Mouse (Mus musculus) MEL (cell line): ENCODE data around the gene Rbfox2. TPM values are rescaled to one million over a fixed set of nuclear protein-coding genes. Genes with fewer than 3 reads are reported as not detected.

Experiments
- DNase-seq: peaks from one replicate; pipeline ENCODE4 v3.0.0; 2011; ENCODE audit warnings: low read depth, low spot score
- H3K27ac ChIP-seq: 2 replicates; pipeline ENCODE4 v1.5.1; 2012; ENCODE audit warnings: low read depth, mild to moderate bottlenecking, control low read depth, low read length, moderate library complexity; ENCODE audit not compliant: control insufficient read depth
- H3K27me3 ChIP-seq, 2 experiments: fragments of 150-350 bp in 1 of 2; sonication (generic) in 1 of 2; 2 replicates each; pipeline ENCODE4 v1.6.1; 2012; ENCODE audit warnings: low read length in 2 of 2, mild to moderate bottlenecking in 2 of 2, improper control_type of control experiment in 1 of 2, moderate library complexity in 1 of 2; ENCODE audit not compliant: insufficient read depth in 2 of 2, control insufficient read depth in 1 of 2
- H3K36me3 ChIP-seq, 2 experiments: 2 replicates each; pipeline ENCODE4 v1.6.1; 2012 to 2014; ENCODE audit warnings: low read length in 2 of 2, improper control_type of control experiment in 1 of 2, inconsistent platforms in 1 of 2, mild to moderate bottlenecking in 1 of 2; ENCODE audit not compliant: insufficient read depth in 2 of 2, control insufficient read depth in 1 of 2
- H3K4me1 ChIP-seq, 2 experiments: fragments of 150-350 bp in 1 of 2; sonication (generic) in 1 of 2; 2 replicates each; pipeline ENCODE4 v1.6.1; 2012; ENCODE audit warnings: low read length in 2 of 2, improper control_type of control experiment in 1 of 2, mild to moderate bottlenecking in 1 of 2; ENCODE audit not compliant: insufficient read depth in 2 of 2, control insufficient read depth in 1 of 2
- H3K4me3 ChIP-seq, 2 experiments: fragments of 150-350 bp in 1 of 2; sonication (generic) in 1 of 2; 2 replicates each; pipeline ENCODE4 v1.5.1; 2012; ENCODE audit warnings: low read depth in 2 of 2, low read length in 2 of 2, mild to moderate bottlenecking in 2 of 2, moderate library complexity in 2 of 2, control low read depth in 1 of 2, improper control_type of control experiment in 1 of 2; ENCODE audit not compliant: control insufficient read depth in 1 of 2, insufficient read depth in 1 of 2
- H3K79me2 ChIP-seq: 2 replicates; pipeline ENCODE4 v1.6.1; 2012; ENCODE audit warnings: mild to moderate bottlenecking, low read length, moderate library complexity; ENCODE audit not compliant: control insufficient read depth, poor library complexity, insufficient read depth
- H3K9ac ChIP-seq: 2 replicates; pipeline ENCODE4 v1.6.1; 2012; ENCODE audit warnings: low read depth, mild to moderate bottlenecking, control low read depth, low read length, moderate library complexity; ENCODE audit not compliant: control insufficient read depth, poor library complexity, severe bottlenecking
- H3K9me3 ChIP-seq: fragments of 150-350 bp; sonication (generic); replicated peaks from 2 replicates; pipeline ENCODE4 v1.6.1; 2012; ENCODE audit warnings: mild to moderate bottlenecking, low read length, improper control_type of control experiment, moderate library complexity; ENCODE audit not compliant: insufficient read depth
- BHLHE40 ChIP-seq: IDR thresholded peaks from 2 replicates; pipeline ENCODE4 v1.6.1; 2012; ENCODE audit warnings: low read depth, mild to moderate bottlenecking, inconsistent platforms, low read length, improper control_type of control experiment, borderline replicate concordance
- CTCF ChIP-seq, 3 experiments: IDR thresholded peaks in 2 of 3; conservative IDR thresholded peaks in 1 of 3; 2 replicates each; pipeline ENCODE4 v1.5.1; 2011 to 2012; ENCODE audit warnings: low read length in 3 of 3, low read depth in 2 of 3, mild to moderate bottlenecking in 2 of 3, improper control_type of control experiment in 1 of 3, inconsistent platforms in 1 of 3, mixed read lengths in 1 of 3, moderate library complexity in 1 of 3; ENCODE audit not compliant: control insufficient read depth in 1 of 3, insufficient read depth in 1 of 3, poor library complexity in 1 of 3, severe bottlenecking in 1 of 3
- EP300 ChIP-seq, 2 experiments: IDR thresholded peaks; 2 replicates each; pipeline ENCODE4 v1.6.1; 2011; ENCODE audit warnings: improper control_type of control experiment in 2 of 2, low read length in 2 of 2, low read depth in 1 of 2, mild to moderate bottlenecking in 1 of 2
- GABPA ChIP-seq: IDR thresholded peaks from 2 replicates; pipeline ENCODE4 v1.6.1; 2012; ENCODE audit warnings: low read depth, mild to moderate bottlenecking, inconsistent platforms, low read length, improper control_type of control experiment, moderate library complexity
- GATA1 ChIP-seq: IDR thresholded peaks from 2 replicates; pipeline ENCODE4 v1.6.1; 2011; ENCODE audit warnings: low read depth, low read length, improper control_type of control experiment
- HCFC1 ChIP-seq: IDR thresholded peaks from 2 replicates; pipeline ENCODE4 v1.6.1; 2012; ENCODE audit warnings: low read depth, mild to moderate bottlenecking, inconsistent platforms, low read length, improper control_type of control experiment, moderate library complexity
- KAT2A ChIP-seq: conservative IDR thresholded peaks from 2 replicates; pipeline ENCODE4 v1.6.1; 2012; ENCODE audit warnings: low read depth, low read length, improper control_type of control experiment, inconsistent platforms
- MYC ChIP-seq: IDR thresholded peaks from 2 replicates; pipeline ENCODE4 v1.6.1; 2011; ENCODE audit warnings: low read depth, mild to moderate bottlenecking, low read length, improper control_type of control experiment, moderate library complexity
- RAD21 ChIP-seq: IDR thresholded peaks from 2 replicates; pipeline ENCODE4 v1.6.1; 2011; ENCODE audit warnings: mild to moderate bottlenecking, low read depth, low read length, improper control_type of control experiment
- RCOR1 ChIP-seq: IDR thresholded peaks from 2 replicates; pipeline ENCODE4 v1.6.1; 2012; ENCODE audit warnings: low read depth, mild to moderate bottlenecking, inconsistent platforms, low read length, improper control_type of control experiment
- SIN3A ChIP-seq: IDR thresholded peaks from 2 replicates; pipeline ENCODE4 v1.6.1; 2012; ENCODE audit warnings: low read length, improper control_type of control experiment, inconsistent platforms
- SMC3 ChIP-seq: IDR thresholded peaks from 2 replicates; pipeline ENCODE4 v1.6.1; 2011; ENCODE audit warnings: low read depth, low read length, improper control_type of control experiment
- TAL1 ChIP-seq: IDR thresholded peaks from 2 replicates; pipeline ENCODE4 v1.6.1; 2012; ENCODE audit warnings: mild to moderate bottlenecking, inconsistent platforms, low read length, moderate library complexity, mixed read lengths
- TBP ChIP-seq: IDR thresholded peaks from 2 replicates; pipeline ENCODE4 v1.8.0; 2011; ENCODE audit warnings: low read depth, low read length, improper control_type of control experiment
- TCF12 ChIP-seq: IDR thresholded peaks from 2 replicates; pipeline ENCODE4 v1.6.1; 2014; ENCODE audit warnings: low read depth, mild to moderate bottlenecking, inconsistent platforms, low read length, improper control_type of control experiment, moderate library complexity
- UBTF ChIP-seq: IDR thresholded peaks from 2 replicates; pipeline ENCODE4 v1.6.1; 2012; ENCODE audit warnings: low read depth, mild to moderate bottlenecking, inconsistent platforms, low read length, improper control_type of control experiment, moderate library complexity, borderline replicate concordance; ENCODE audit not compliant: insufficient read depth
- USF1 ChIP-seq: IDR thresholded peaks from 2 replicates; pipeline ENCODE4 v1.6.1; 2014; ENCODE audit warnings: low read depth, mild to moderate bottlenecking, inconsistent platforms, low read length, improper control_type of control experiment, moderate library complexity
- ZC3H11A ChIP-seq: IDR thresholded peaks from 2 replicates; pipeline ENCODE4 v1.6.1; 2012; ENCODE audit warnings: low read depth, mild to moderate bottlenecking, inconsistent platforms, low read length, improper control_type of control experiment
- ZKSCAN1 ChIP-seq: IDR thresholded peaks from 2 replicates; pipeline ENCODE4 v1.6.1; 2012; ENCODE audit warnings: low read depth, mild to moderate bottlenecking, inconsistent platforms, low read length, improper control_type of control experiment, moderate library complexity
- ZMIZ1 ChIP-seq: IDR thresholded peaks from 2 replicates; pipeline ENCODE4 v1.6.1; 2012; ENCODE audit warnings: low read depth, mild to moderate bottlenecking, inconsistent platforms, low read length, improper control_type of control experiment, moderate library complexity
- polyA plus RNA-seq, 2 experiments: library from polyadenylated mRNA; stranded (reverse) in 1 of 2; unstranded in 1 of 2; fragments of >175 nt in 1 of 2; fragments of >200 nt in 1 of 2; gene quantifications; 2 replicates each; pipeline versions ENCODE4 v1.2.1 to v1.2.4; 2012; ENCODE audit warnings: low replicate concordance in 2 of 2, low read depth in 1 of 2; ENCODE audit not compliant: insufficient read length in 2 of 2, insufficient read depth in 1 of 2, missing spikeins in 1 of 2
- total RNA-seq: library from RNA; depleted of rRNA; stranded (reverse); fragments of 300-350 nt; gene quantifications from 2 replicates; pipeline ENCODE4 v1.2.3, GENCODE M21; 2012

The Rbfox2 gene
- total and polyA plus RNA-seq, 3 experiments, result 3.4 to 6.0 TPM; not detected in 1

DNA sequence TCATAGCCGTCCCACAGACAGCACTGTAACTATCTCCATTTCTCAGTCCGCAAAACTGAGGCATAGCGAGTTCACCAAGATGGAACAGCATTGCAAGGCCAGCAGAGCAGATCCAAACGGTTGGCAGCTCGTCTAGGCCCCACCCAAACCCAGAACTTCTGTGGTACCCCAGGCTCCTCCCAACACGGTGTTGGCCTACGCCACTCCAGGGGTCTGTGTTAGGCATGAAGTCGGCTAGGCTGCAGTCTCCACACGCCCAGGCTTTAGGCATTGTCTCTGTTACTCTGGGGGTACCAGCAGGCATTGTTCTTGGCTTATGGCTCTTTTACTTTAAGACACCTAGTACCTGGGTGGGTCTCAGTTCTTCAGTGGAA lies 30.2 kb upstream of the Rbfox2 start:
- TF ChIP-seq TAL1 (no peak), ZMIZ1 (no peak), SIN3A (no peak), CTCF (IDR thresholded peaks at IDR 0.05 in 2 of 3, conservative IDR thresholded peaks at IDR 0.05 in 1 of 3; ENCODE audit: control insufficient read depth in 1 of 3, insufficient read depth in 1 of 3, low read depth in 2 of 3, low read length in 3 of 3, poor library complexity in 1 of 3, severe bottlenecking in 1 of 3) (no peak), BHLHE40 (no peak), SMC3 (no peak), EP300 (IDR thresholded peaks at IDR 0.05; ENCODE audit: low read depth in 1 of 2, low read length in 2 of 2) (no peak), ZKSCAN1 (no peak), GABPA (no peak), KAT2A (no peak), ZC3H11A (no peak), RCOR1 (no peak), UBTF (no peak), TCF12 (no peak)
- H3K4me3 ChIP-seq, result peak overlapping the region; percentile 47 to 91
- no peak for DNase-seq
- peak overlapping the region; percentile 67 for H3K9ac ChIP-seq
- H3K27ac ChIP-seq, result peak overlapping the region; percentile 48
- no peaks in the 10 kb centered on the region for H3K79me2 ChIP-seq
- H3K36me3 ChIP-seq, result no peaks in the 10 kb centered on the region
- H3K27me3 ChIP-seq, result no peaks in the 10 kb centered on the region
- H3K4me1 ChIP-seq, result peaks cover 0 to 9% of the 10 kb centered on the region in 2 experiments; a peak in 2 of 4 replicates
- no peaks in the 10 kb centered on the region for H3K9me3 ChIP-seq

DNA sequence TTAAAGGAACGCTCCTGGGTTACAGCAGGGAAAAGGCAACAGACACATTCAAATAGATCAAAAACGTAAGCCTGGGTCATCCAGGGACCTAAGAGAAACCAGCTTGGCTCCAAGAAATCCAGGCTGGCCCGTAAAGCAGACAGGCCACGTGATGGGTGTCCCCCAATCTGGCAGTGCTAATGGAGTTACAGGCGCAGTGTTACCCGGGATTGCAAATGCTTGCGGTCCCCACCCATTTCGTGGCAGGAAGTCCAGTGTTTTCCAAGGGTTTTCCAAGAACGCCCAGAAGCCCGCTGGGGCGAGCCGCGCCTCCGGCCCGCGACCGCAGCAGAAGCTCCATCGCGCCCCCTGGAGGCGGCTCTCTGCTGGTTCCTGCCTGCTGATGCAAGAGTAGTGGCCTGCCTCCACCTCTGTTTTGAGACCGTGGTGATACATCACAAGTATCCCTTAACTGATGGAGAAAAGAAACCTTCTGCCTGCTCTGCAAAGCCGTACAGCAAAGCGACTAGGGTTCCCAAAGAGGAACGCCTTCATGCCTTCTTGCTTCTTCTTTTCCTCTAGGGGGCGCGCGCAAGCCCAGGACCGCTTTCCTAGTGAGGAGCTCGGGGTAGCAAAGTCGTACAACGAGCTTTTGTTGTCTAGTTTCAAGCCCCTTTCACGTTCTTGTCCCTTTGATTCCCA lies 29.6 kb upstream of the Rbfox2 start:
- Histone ChIP-seq H3K36me3 (no peaks in the 10 kb centered on the region), H3K9me3 (no peaks in the 10 kb centered on the region), H3K79me2 (no peaks in the 10 kb centered on the region), H3K4me1 (peaks cover 0 to 9% of the 10 kb centered on the region in 2 experiments; a peak in 2 of 4 replicates), H3K27ac (peak overlapping the region; percentile 48), H3K9ac (peak overlapping the region; percentile 67), H3K27me3 (no peaks in the 10 kb centered on the region), H3K4me3 (peak overlapping the region; percentile 47 to 91)
- TF ChIP-seq RAD21, result peak; percentile 11; the same call in 1 of the 2 replicates
- no peak for TF ChIP-seq GATA1
- 0 out of 2 replicates have a peak, but pooled peaks have one; percentile 1 for TF ChIP-seq SMC3
- peak; percentile 21; the same call in 1 of the 2 replicates for TF ChIP-seq TBP
- no peak for TF ChIP-seq MYC
- TF ChIP-seq EP300 (IDR thresholded peaks at IDR 0.05; ENCODE audit: low read depth in 1 of 2, low read length in 2 of 2), result no peak
- TF ChIP-seq CTCF (IDR thresholded peaks at IDR 0.05 in 2 of 3, conservative IDR thresholded peaks at IDR 0.05 in 1 of 3; ENCODE audit: control insufficient read depth in 1 of 3, insufficient read depth in 1 of 3, low read depth in 2 of 3, low read length in 3 of 3, poor library complexity in 1 of 3, severe bottlenecking in 1 of 3), result peak; percentile 65 to 82 (median 73)
- peak; percentile 73 for TF ChIP-seq USF1
- peak; percentile 17; the same call in 1 of the 2 replicates for TF ChIP-seq HCFC1
- DNase-seq, result peak; percentile 76
